Mouse (Mus musculus): ENCODE results near the gene Eml1. TPM values are rescaled to one million over a fixed set of nuclear protein-coding genes. Genes with fewer than 3 reads are reported as not detected.

Gene Eml1
- polyA plus RNA-seq, 1 experiment from 2014 or later = 88.4 TPM

DNA sequence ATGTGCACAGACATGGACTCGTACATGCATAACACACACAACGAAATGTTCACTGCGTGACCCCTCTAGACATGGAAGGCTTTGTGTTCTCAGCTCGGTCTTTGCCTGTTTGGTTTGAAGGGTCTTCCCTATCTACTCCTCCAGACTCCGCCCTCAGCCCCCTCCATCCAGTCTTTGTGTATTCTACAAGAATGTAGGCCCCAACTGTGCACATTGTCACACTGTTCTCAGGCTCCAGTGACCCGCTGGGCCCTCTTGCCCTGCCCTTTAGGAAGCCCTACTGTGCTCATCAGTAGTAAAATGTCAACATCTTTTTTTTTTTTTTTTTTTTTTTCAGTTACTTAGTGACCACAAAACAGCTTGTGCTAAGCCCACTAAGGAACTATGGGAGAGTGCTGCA, 61.0 kb downstream of the Eml1 start:
- H3K4me3 ChIP-seq (replicated peaks; ENCODE audit: low read length) = no peak overlapping the region
- H3K9me3 ChIP-seq (ENCODE audit: control insufficient read depth, low read length) = no peaks in the 10 kb centered on the region
- H3K4me2 ChIP-seq (ENCODE audit: low read length) = no peak overlapping the region
- H3K27me3 ChIP-seq (replicated peaks; ENCODE audit: control insufficient read depth, insufficient read depth, low read length) = no peaks in the 10 kb centered on the region
- ATAC-seq = no peak
- H3K27ac ChIP-seq (ENCODE audit: low read length) = no peak overlapping the region
- peaks cover 38% of the 10 kb centered on the region for H3K4me1 ChIP-seq (replicated peaks; ENCODE audit: control insufficient read depth, insufficient read depth, low read length)
- 42% methylated on average over 6 of the region's 6 CpGs for WGBS
- H3K36me3 ChIP-seq (ENCODE audit: control insufficient read depth, insufficient read depth) = no peaks in the 10 kb centered on the region
- H3K9ac ChIP-seq (replicated peaks; ENCODE audit: low read depth, low read length) = no peak overlapping the region

DNA sequence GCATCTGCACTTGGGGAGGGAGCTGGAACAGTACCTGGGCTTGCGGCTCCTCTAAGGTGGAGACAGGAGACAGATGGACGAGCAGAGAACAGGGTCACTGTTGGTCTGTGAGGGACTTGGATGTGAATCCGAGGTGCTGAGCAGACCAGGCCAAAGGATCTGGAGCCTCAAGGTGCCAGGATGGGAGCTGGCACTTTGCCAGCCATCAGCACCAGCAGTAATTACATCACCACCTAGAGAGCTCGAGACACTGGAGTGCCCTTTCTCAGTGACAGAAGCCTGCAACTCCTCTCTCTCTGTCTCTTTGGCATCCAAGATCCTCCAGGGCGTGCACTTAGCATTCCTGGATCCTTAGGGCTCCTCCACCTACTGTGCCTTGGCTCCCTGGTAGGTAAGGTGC, 61.8 kb downstream of the Eml1 start:
- H3K9ac ChIP-seq (replicated peaks; ENCODE audit: low read depth, low read length) = peak overlapping the region; percentile 20; the same call in 1 of the 2 replicates
- H3K4me1 ChIP-seq (replicated peaks; ENCODE audit: control insufficient read depth, insufficient read depth, low read length) = peaks cover 43% of the 10 kb centered on the region
- no peaks in the 10 kb centered on the region for H3K27me3 ChIP-seq (replicated peaks; ENCODE audit: control insufficient read depth, insufficient read depth, low read length)
- no peaks in the 10 kb centered on the region for H3K36me3 ChIP-seq (ENCODE audit: control insufficient read depth, insufficient read depth)
- H3K27ac ChIP-seq (ENCODE audit: low read length) = peak overlapping the region; percentile 67
- WGBS = 37% methylated on average over 5 of the region's 5 CpGs
- no peaks in the 10 kb centered on the region for H3K9me3 ChIP-seq (ENCODE audit: control insufficient read depth, low read length)
- no peak overlapping the region for H3K4me3 ChIP-seq (replicated peaks; ENCODE audit: low read length)
- ATAC-seq = peak; percentile 15; the same call in 1 of the 2 replicates
- peak overlapping the region; percentile 29 for H3K4me2 ChIP-seq (ENCODE audit: low read length)

DNA sequence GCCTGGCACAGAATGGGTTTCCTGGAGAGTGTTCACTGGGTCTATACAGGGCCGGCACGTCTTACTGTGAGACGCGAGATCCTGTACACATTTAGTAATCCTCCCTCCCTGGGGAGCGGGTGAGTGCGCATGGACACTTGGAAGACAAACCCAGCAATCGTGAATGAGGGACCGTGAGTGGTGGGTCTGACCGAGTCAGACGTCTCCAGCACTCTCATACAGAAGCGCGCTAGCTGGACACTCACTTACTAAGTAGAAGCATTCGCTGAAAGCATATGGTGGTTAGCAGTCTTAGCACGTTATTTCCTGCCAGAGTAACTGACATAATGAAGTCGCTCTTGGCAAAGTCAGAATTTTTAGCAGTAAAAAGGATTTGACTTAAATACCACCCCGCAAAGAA, 62.3 kb downstream of the Eml1 start:
- WGBS = 45% methylated on average over 16 of the region's 16 CpGs
- Histone ChIP-seq H3K4me2 (ENCODE audit: low read length) (peak overlapping the region; percentile 29), H3K27me3 (replicated peaks; ENCODE audit: control insufficient read depth, insufficient read depth, low read length) (no peaks in the 10 kb centered on the region), H3K36me3 (ENCODE audit: control insufficient read depth, insufficient read depth) (no peaks in the 10 kb centered on the region), H3K4me1 (replicated peaks; ENCODE audit: control insufficient read depth, insufficient read depth, low read length) (peaks cover 43% of the 10 kb centered on the region), H3K27ac (ENCODE audit: low read length) (peak overlapping the region; percentile 67), H3K4me3 (replicated peaks; ENCODE audit: low read length) (no peak overlapping the region), H3K9me3 (ENCODE audit: control insufficient read depth, low read length) (no peaks in the 10 kb centered on the region), H3K9ac (replicated peaks; ENCODE audit: low read depth, low read length) (peak overlapping the region; percentile 20; the same call in 1 of the 2 replicates)
- peak; percentile 61 for ATAC-seq

- Histone ChIP-seq H3K4me1 (replicated peaks; ENCODE audit: control insufficient read depth, insufficient read depth, low read length) (peaks cover 43% of the 10 kb centered on the region), H3K27ac (ENCODE audit: low read length) (peak overlapping the region; percentile 82), H3K27me3 (replicated peaks; ENCODE audit: control insufficient read depth, insufficient read depth, low read length) (no peaks in the 10 kb centered on the region), H3K4me2 (ENCODE audit: low read length) (peak overlapping the region; percentile 29), H3K9me3 (ENCODE audit: control insufficient read depth, low read length) (no peaks in the 10 kb centered on the region), H3K9ac (replicated peaks; ENCODE audit: low read depth, low read length) (no peak overlapping the region), H3K4me3 (replicated peaks; ENCODE audit: low read length) (no peak overlapping the region), H3K36me3 (ENCODE audit: control insufficient read depth, insufficient read depth) (no peaks in the 10 kb centered on the region)
- 0 out of 2 replicates have a peak, but pooled peaks have one; percentile 1 for ATAC-seq
- WGBS = 48% methylated on average over 10 of the region's 10 CpGs
Measured at GRCm38 (mm10) chr12:108433498-108433897, 62.7 kb downstream of the Eml1 start.

DNA sequence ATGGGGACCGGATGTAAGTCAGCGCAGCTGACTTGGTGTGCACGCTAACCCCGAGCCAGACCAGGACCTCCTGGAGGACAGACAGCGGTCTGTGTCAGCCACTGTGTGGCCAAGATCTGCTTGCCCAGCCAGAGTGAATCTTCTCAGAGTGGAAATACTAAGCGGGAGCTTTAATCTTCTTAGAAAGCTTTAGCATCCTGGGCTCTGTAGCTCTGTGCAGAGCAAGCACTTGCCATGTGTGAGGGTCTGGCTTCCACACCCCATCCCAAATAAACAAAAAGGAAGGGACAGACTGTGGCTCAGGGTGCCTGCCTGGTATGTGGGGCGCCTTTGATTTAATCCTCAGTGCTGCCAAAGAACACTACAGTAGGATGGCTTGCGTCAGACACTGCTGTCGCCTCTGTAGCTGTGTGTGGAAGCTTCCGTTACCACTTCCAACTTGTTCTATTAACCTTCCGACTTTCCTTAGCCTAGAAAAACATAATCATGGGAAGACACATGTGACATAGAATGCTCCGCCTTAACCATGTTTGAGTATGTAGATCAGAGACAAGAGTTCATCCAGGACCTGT, 64.8 kb downstream of the Eml1 start:
- Histone ChIP-seq H3K27ac (ENCODE audit: low read length) (peak overlapping the region; percentile 88), H3K9me3 (ENCODE audit: control insufficient read depth, low read length) (no peaks in the 10 kb centered on the region), H3K4me3 (replicated peaks; ENCODE audit: low read length) (no peak overlapping the region), H3K4me2 (ENCODE audit: low read length) (no peak overlapping the region), H3K36me3 (ENCODE audit: control insufficient read depth, insufficient read depth) (no peaks in the 10 kb centered on the region), H3K4me1 (replicated peaks; ENCODE audit: control insufficient read depth, insufficient read depth, low read length) (peaks cover 43% of the 10 kb centered on the region), H3K9ac (replicated peaks; ENCODE audit: low read depth, low read length) (no peak overlapping the region), H3K27me3 (replicated peaks; ENCODE audit: control insufficient read depth, insufficient read depth, low read length) (no peaks in the 10 kb centered on the region)
- no peak for ATAC-seq
- WGBS = 59% methylated on average over 12 of the region's 12 CpGs

DNA sequence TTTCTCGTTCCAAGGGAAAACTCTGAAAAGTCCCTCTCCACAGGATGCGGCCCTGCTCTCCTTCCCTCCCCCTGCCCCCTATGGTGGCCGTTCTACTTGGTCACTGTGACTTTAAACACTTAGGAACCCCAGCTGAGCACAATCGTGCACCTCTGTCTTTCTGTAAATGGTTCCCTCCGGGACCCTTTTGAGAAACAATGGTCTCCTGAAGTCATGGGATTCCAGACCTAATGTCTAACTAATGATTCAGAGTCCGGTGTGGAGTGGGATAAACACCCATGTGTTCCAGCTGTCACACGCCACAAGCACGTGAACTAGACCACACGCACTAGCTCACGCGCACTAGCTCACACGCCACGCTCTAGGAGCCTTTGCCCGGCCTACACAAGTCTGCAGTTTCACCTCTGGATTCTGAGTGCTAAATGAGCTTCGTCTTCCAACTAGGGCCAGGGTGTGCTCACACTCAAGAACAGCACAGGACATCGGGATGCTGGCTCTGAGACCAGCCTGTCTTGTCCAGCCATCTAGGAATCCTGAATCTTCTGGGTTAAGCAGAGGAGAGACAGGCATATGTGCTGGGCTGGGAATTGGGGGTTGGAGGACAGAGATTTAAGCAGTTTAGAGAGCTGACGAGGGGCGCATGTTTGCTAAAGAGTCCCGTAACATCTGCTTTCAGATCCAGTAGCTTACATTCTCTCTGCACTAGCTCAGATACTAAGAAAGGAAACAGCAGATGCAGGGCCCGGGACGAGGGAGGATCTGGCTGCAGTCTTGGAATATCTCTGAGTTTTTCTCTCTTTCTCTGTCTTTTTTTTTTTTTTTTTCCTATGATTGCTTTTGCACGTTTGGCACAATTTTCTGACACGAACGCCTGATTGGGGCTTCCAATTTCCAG, 65.5 kb downstream of the Eml1 start:
- no peak for ATAC-seq
- peaks cover 43% of the 10 kb centered on the region for H3K4me1 ChIP-seq (replicated peaks; ENCODE audit: control insufficient read depth, insufficient read depth, low read length)
- H3K9me3 ChIP-seq (ENCODE audit: control insufficient read depth, low read length) = no peaks in the 10 kb centered on the region
- no peaks in the 10 kb centered on the region for H3K36me3 ChIP-seq (ENCODE audit: control insufficient read depth, insufficient read depth)
- peak overlapping the region; percentile 88 for H3K27ac ChIP-seq (ENCODE audit: low read length)
- H3K9ac ChIP-seq (replicated peaks; ENCODE audit: low read depth, low read length) = no peak overlapping the region
- 58% methylated on average over 24 of the region's 24 CpGs for WGBS
- H3K27me3 ChIP-seq (replicated peaks; ENCODE audit: control insufficient read depth, insufficient read depth, low read length) = no peaks in the 10 kb centered on the region
- no peak overlapping the region for H3K4me3 ChIP-seq (replicated peaks; ENCODE audit: low read length)
- no peak overlapping the region for H3K4me2 ChIP-seq (ENCODE audit: low read length)

DNA sequence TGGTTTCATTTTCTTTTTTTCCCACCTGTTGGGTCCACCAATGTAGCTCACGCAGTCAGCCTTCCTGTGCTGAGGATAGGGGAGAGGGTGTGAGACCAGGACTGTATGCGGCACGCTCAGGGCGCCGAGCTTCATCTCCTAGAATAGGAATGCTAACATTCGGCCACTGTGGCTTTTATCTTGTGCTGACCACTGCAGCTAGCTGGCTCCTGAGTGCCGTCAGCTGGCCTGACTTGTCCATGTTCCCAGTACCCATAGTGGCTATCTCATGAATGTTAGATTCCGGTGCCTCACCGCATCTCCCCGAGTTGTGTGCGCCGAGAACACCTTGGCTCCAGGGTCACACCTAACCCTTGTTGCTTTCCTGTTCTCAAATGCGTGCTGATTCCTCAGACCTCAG, 66.7 kb downstream of the Eml1 start:
- peak overlapping the region; percentile 88; the same call in 1 of the 2 replicates for H3K27ac ChIP-seq (ENCODE audit: low read length)
- no peaks in the 10 kb centered on the region for H3K9me3 ChIP-seq (ENCODE audit: control insufficient read depth, low read length)
- no peaks in the 10 kb centered on the region for H3K36me3 ChIP-seq (ENCODE audit: control insufficient read depth, insufficient read depth)
- H3K27me3 ChIP-seq (replicated peaks; ENCODE audit: control insufficient read depth, insufficient read depth, low read length) = no peaks in the 10 kb centered on the region
- no peak for ATAC-seq
- H3K9ac ChIP-seq (replicated peaks; ENCODE audit: low read depth, low read length) = no peak overlapping the region
- no peak overlapping the region for H3K4me3 ChIP-seq (replicated peaks; ENCODE audit: low read length)
- peaks cover 39% of the 10 kb centered on the region for H3K4me1 ChIP-seq (replicated peaks; ENCODE audit: control insufficient read depth, insufficient read depth, low read length)
- WGBS = 93% methylated on average over 13 of the region's 13 CpGs
- H3K4me2 ChIP-seq (ENCODE audit: low read length) = no peak overlapping the region

DNA sequence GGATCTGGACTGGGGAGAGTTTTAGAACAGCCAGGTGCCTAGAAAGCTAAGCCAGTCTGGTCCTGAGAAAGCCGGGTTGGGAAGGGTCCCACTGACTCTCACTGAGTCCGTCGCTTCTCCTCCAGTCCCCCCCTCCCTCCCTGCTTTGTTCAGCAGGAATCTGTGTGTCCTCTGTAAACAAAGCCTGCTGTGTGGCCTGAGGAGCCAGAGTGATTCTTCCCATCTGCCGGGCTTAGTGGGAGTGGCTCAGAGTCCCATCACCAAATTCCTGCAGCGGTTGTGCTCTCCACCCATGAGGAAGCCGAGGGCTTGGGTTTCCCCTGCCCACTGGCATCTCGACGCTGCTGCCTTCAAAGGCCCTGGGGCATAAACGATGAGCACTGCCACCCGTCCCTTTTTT, 72.5 kb downstream of the Eml1 start:
- Histone ChIP-seq H3K27ac (ENCODE audit: low read length) (no peak overlapping the region), H3K9ac (replicated peaks; ENCODE audit: low read depth, low read length) (no peak overlapping the region)
- ATAC-seq = no peak

DNA sequence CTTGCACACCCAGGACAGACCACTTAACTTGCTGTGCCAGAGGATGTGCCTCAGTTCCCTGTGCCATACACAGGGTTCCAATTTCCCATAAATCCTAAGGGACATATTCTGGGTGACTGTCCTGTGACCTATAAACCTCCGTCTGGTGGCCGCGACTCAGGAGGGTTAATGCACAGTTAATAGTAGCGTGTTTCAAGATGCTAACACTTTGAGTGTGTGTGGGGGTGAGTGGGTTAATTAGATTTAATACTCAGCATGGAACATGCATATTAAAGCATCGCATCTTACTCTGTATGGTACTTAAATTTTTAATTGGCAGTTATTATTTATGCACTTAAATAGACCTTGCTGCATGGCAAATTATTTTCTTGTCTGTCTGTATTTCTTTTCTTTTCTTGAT, 73.0 kb downstream of the Eml1 start:
- 76% methylated on average over 5 of the region's 5 CpGs for WGBS

More for the DNA sequence above, 72.5 kb downstream of the Eml1 start:
- 11% methylated on average over 10 of the region's 10 CpGs for WGBS
- H3K4me3 ChIP-seq (replicated peaks; ENCODE audit: low read length) = no peak overlapping the region
- no peaks in the 10 kb centered on the region for H3K36me3 ChIP-seq (ENCODE audit: control insufficient read depth, insufficient read depth)
- H3K9me3 ChIP-seq (ENCODE audit: control insufficient read depth, low read length) = no peaks in the 10 kb centered on the region
- peaks cover 13% of the 10 kb centered on the region for H3K4me1 ChIP-seq (replicated peaks; ENCODE audit: control insufficient read depth, insufficient read depth, low read length)
- H3K27me3 ChIP-seq (replicated peaks; ENCODE audit: control insufficient read depth, insufficient read depth, low read length) = no peaks in the 10 kb centered on the region
- no peak overlapping the region for H3K4me2 ChIP-seq (ENCODE audit: low read length)

More for the DNA sequence above, 73.0 kb downstream of the Eml1 start:
- Histone ChIP-seq H3K9me3 (ENCODE audit: control insufficient read depth, low read length) (no peaks in the 10 kb centered on the region), H3K36me3 (ENCODE audit: control insufficient read depth, insufficient read depth) (no peaks in the 10 kb centered on the region), H3K4me3 (replicated peaks; ENCODE audit: low read length) (no peak overlapping the region), H3K27ac (ENCODE audit: low read length) (no peak overlapping the region), H3K27me3 (replicated peaks; ENCODE audit: control insufficient read depth, insufficient read depth, low read length) (no peaks in the 10 kb centered on the region), H3K4me1 (replicated peaks; ENCODE audit: control insufficient read depth, insufficient read depth, low read length) (peaks cover 13% of the 10 kb centered on the region), H3K9ac (replicated peaks; ENCODE audit: low read depth, low read length) (no peak overlapping the region), H3K4me2 (ENCODE audit: low read length) (no peak overlapping the region)
- ATAC-seq = no peak
